Mouse (Mus musculus) kidney, adult 2 months (tissue): ENCODE data around the gene Ube2e1.

Experiments used
- CTCF ChIP-seq: fragments of 200-500 bp; conservative IDR thresholded peaks from 2 replicates; pipeline ENCODE4 v1.5.1; 2011; ENCODE audit warnings: low read depth, mild to moderate bottlenecking, control low read depth, low read length, moderate library complexity, mixed read lengths; ENCODE audit not compliant: insufficient read depth, insufficient read length
- POLR2A ChIP-seq: fragments of 200-500 bp; IDR thresholded peaks from one replicate; pipeline ENCODE4 v1.6.1; 2011; ENCODE audit warnings: low read depth, low read length, control low read depth

DNA sequence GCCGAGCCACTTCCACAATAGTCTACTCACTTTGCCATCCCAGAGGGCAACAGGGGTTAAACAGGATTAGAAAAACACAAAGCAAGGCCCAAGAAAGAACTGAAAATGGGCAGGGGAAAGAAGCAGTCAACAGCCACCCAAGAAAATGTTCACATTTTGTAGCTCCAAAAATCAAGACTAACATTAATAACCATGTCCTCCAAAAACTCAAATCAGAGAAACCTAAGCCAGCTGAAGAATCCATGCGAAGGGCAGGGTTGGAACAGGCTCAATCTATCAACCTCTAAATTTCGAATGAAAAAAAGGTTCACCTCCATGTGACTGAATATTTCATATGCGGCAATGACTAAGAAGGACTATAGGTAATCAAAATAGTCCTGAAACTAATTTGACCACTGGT lies 94.3 kb downstream of the Ube2e1 start:
- no peak for TF ChIP-seq CTCF
- no peak for TF ChIP-seq POLR2A
